Mouse (Mus musculus) CH12.LX (cell line): Measurements from ENCODE around the gene Uspl1. TPM values are rescaled to one million over a fixed set of nuclear protein-coding genes. Genes with fewer than 3 reads are reported as not detected.

Source experiments
- DNase-seq: peaks from one replicate; pipeline ENCODE4 v3.0.0-alpha.2; 2013; ENCODE audit errors: extremely low read depth
- H3K27ac ChIP-seq: 2 replicates; pipeline ENCODE4 v1.5.1; 2012; ENCODE audit warnings: low read depth, mild to moderate bottlenecking, control low read depth, moderate library complexity; ENCODE audit not compliant: insufficient read depth
- H3K27me3 ChIP-seq: replicated peaks from 2 replicates; pipeline ENCODE3; 2012; ENCODE audit warnings: inconsistent platforms
- H3K36me3 ChIP-seq, 2 experiments: replicated peaks in 1 of 2; 2 replicates each; pipeline versions ENCODE3 to v1.6.1; 2012; ENCODE audit warnings: inconsistent platforms in 1 of 2, low read length in 1 of 2, mild to moderate bottlenecking in 1 of 2, mixed read lengths in 1 of 2, moderate library complexity in 1 of 2; ENCODE audit not compliant: control insufficient read depth in 1 of 2, insufficient read depth in 1 of 2
- H3K4me1 ChIP-seq, 2 experiments: 2 replicates each; pipeline ENCODE4 v1.6.1; 2012; ENCODE audit warnings: inconsistent platforms in 1 of 2, moderate library complexity in 1 of 2; ENCODE audit not compliant: insufficient read depth in 2 of 2, control insufficient read depth in 1 of 2
- H3K4me2 ChIP-seq: 2 replicates; pipeline ENCODE4 v1.6.1; 2012; ENCODE audit warnings: low read depth, mild to moderate bottlenecking, control low read depth; ENCODE audit not compliant: poor library complexity, insufficient read depth, severe bottlenecking
- H3K4me3 ChIP-seq, 3 experiments: fragments of 150-350 bp in 1 of 3; sonication (generic) in 1 of 3; replicated peaks in 1 of 3; 2 replicates each; pipeline versions ENCODE3 to v1.5.1; 2011 to 2012; ENCODE audit warnings: low read depth in 2 of 3, low read length in 2 of 3, mild to moderate bottlenecking in 2 of 3, moderate library complexity in 2 of 3, control low read depth in 1 of 3, improper control_type of control experiment in 1 of 3, inconsistent platforms in 1 of 3, mixed read lengths in 1 of 3; ENCODE audit not compliant: poor library complexity in 1 of 3
- H3K79me2 ChIP-seq: replicated peaks from 2 replicates; pipeline ENCODE4 v1.6.1; 2012; ENCODE audit warnings: mild to moderate bottlenecking, moderate library complexity; ENCODE audit not compliant: control insufficient read depth, poor library complexity, insufficient read depth, severe bottlenecking; ENCODE audit errors: extremely low read depth
- H3K9ac ChIP-seq: 2 replicates; pipeline ENCODE4 v1.6.1; 2012; ENCODE audit warnings: low read depth, mild to moderate bottlenecking, control low read depth, moderate library complexity; ENCODE audit not compliant: insufficient read depth
- H3K9me3 ChIP-seq: replicated peaks from 2 replicates; pipeline ENCODE3; 2012; ENCODE audit warnings: low read length, inconsistent platforms, mixed read lengths
- BHLHE40 ChIP-seq: IDR thresholded peaks from 2 replicates; pipeline ENCODE4 v1.6.1; 2011; ENCODE audit warnings: mild to moderate bottlenecking, low read depth, low read length, improper control_type of control experiment
- CHD1 ChIP-seq: IDR thresholded peaks from 2 replicates; pipeline ENCODE4 v1.6.1; 2012; ENCODE audit warnings: low read depth, low read length, improper control_type of control experiment, inconsistent platforms
- E2F4 ChIP-seq: IDR thresholded peaks from 2 replicates; pipeline ENCODE4 v1.6.1; 2011; ENCODE audit warnings: low read depth, low read length, improper control_type of control experiment; ENCODE audit not compliant: insufficient replicate concordance
- ETS1 ChIP-seq: conservative IDR thresholded peaks from 2 replicates; pipeline ENCODE4 v1.6.1; 2012; ENCODE audit warnings: low read depth, mild to moderate bottlenecking, inconsistent platforms, low read length, improper control_type of control experiment, moderate library complexity
- JUND ChIP-seq: conservative IDR thresholded peaks from 2 replicates; pipeline ENCODE4 v1.6.1; 2011; ENCODE audit warnings: low read depth, low read length, improper control_type of control experiment
- KAT2A ChIP-seq: IDR thresholded peaks from 2 replicates; pipeline ENCODE4 v1.6.1; 2012; ENCODE audit warnings: low read length, improper control_type of control experiment, inconsistent platforms; ENCODE audit not compliant: insufficient replicate concordance
- MAX ChIP-seq: IDR thresholded peaks from 2 replicates; pipeline ENCODE4 v1.6.1; 2011; ENCODE audit warnings: low read length, improper control_type of control experiment
- MYC ChIP-seq: IDR thresholded peaks from 2 replicates; pipeline ENCODE4 v1.6.1; 2011; ENCODE audit warnings: low read depth, mild to moderate bottlenecking, improper control_type of control experiment, low read length
- POLR2A ChIP-seq: IDR thresholded peaks from 2 replicates; pipeline ENCODE4 v1.6.1; 2011; ENCODE audit warnings: low read depth, mild to moderate bottlenecking, improper control_type of control experiment, low read length
- POLR2AphosphoS2 ChIP-seq: IDR thresholded peaks from 2 replicates; pipeline ENCODE4 v1.6.1; 2011; ENCODE audit warnings: low read depth, low read length, improper control_type of control experiment
- RCOR1 ChIP-seq: conservative IDR thresholded peaks from 2 replicates; pipeline ENCODE4 v1.6.1; 2012; ENCODE audit warnings: low read depth, mild to moderate bottlenecking, inconsistent platforms, low read length, improper control_type of control experiment
- TBP ChIP-seq: conservative IDR thresholded peaks from 2 replicates; pipeline ENCODE4 v1.6.1; 2011; ENCODE audit warnings: low read depth, low read length, improper control_type of control experiment
- UBTF ChIP-seq: IDR thresholded peaks from 2 replicates; pipeline ENCODE4 v1.6.1; 2012; ENCODE audit warnings: low read depth, mild to moderate bottlenecking, inconsistent platforms, low read length, improper control_type of control experiment, moderate library complexity
- USF2 ChIP-seq: conservative IDR thresholded peaks from 2 replicates; pipeline ENCODE4 v1.6.1; 2011; ENCODE audit warnings: low read depth, low read length, improper control_type of control experiment
- ZMIZ1 ChIP-seq: IDR thresholded peaks from 2 replicates; pipeline ENCODE4 v1.6.1; 2012; ENCODE audit warnings: low read depth, mild to moderate bottlenecking, inconsistent platforms, low read length, improper control_type of control experiment
- dilution Hi-C: fragments of 300-500 bp; cut with MboI; formaldehyde crosslinking; loops from 2 replicates; pipeline ENCODE4 v1.14.3; 2020; ENCODE audit warnings: low sequenced_read_pairs; ENCODE audit not compliant: extremely low pct_unique_long_range_greater_than_20kb, extremely low pct_ligation_motif_present
- in situ Hi-C: fragments of 300-500 bp; cut with MboI; formaldehyde crosslinking; loops from 3 replicates; pipeline ENCODE4 v1.14.3; 2019; ENCODE audit warnings: low sequenced_read_pairs, low pct_ligation_motif_present, low pct_unique_long_range_greater_than_20kb, mixed read lengths
- polyA plus RNA-seq: library from polyadenylated mRNA; unstranded; fragments of >175 nt; gene quantifications from 2 replicates; pipeline ENCODE4 v1.2.1, GENCODE M21; 2012; ENCODE audit warnings: low read depth; ENCODE audit not compliant: insufficient read length
- total RNA-seq, 2 experiments: library from RNA; depleted of rRNA; stranded (reverse); fragments of 300-350 nt in 1 of 2; fragments of >200 nt in 1 of 2; gene quantifications; 2 replicates each; pipeline ENCODE4 v1.2.3; 2012 to 2014

Gene Uspl1
- total and polyA plus RNA-seq, 3 experiments, result 37.9 to 41.6 (median 40.2) TPM

- no peaks in the 10 kb centered on the region for H3K27me3 ChIP-seq
- in situ Hi-C loops, result no loop called here
- peaks cover 0 to 12% of the 10 kb centered on the region in 2 experiments; a peak in 2 of 4 replicates for H3K4me1 ChIP-seq
- no peaks in the 10 kb centered on the region for H3K36me3 ChIP-seq
- TF ChIP-seq POLR2A (no peak), MYC (no peak), USF2 (no peak), BHLHE40 (no peak), E2F4 (no peak), ZMIZ1 (no peak), JUND (no peak), UBTF (no peak), KAT2A (no peak), MAX (no peak), RCOR1 (no peak)
- TF ChIP-seq, all 38 proteins: peak for 0
- H3K4me2 ChIP-seq, result no peak overlapping the region
- no peak overlapping the region for H3K4me3 ChIP-seq
- no peak overlapping the region for H3K9ac ChIP-seq
- dilution Hi-C loops, result no loop called here
- no peak for DNase-seq
- H3K79me2 ChIP-seq, result no peaks in the 10 kb centered on the region
- H3K9me3 ChIP-seq, result no peaks in the 10 kb centered on the region
- H3K27ac ChIP-seq, result no peak overlapping the region
These were observed 40.3 kb upstream of the Uspl1 start for GRCm38 (mm10) chr5:149143766-149144375.

GRCm38 (mm10) chr5:149146691-149147090, 37.5 kb upstream of the Uspl1 start:
- H3K4me3 ChIP-seq, result no peak overlapping the region
- dilution Hi-C loops, result no loop called here
- in situ Hi-C loops, result no loop called here
- no peak for DNase-seq
- no peak overlapping the region for H3K27ac ChIP-seq
- no peaks in the 10 kb centered on the region for H3K36me3 ChIP-seq
- no peaks in the 10 kb centered on the region for H3K79me2 ChIP-seq
- peaks cover 0 to 8% of the 10 kb centered on the region in 2 experiments; a peak in 1 of 4 replicates for H3K4me1 ChIP-seq
- TF ChIP-seq CHD1 (no peak), ETS1 (no peak), POLR2AphosphoS2 (no peak), BHLHE40 (no peak), TBP (no peak)
- TF ChIP-seq, all 38 proteins: peak for 0
- H3K9me3 ChIP-seq, result peaks cover 3% of the 10 kb centered on the region
- no peak overlapping the region for H3K9ac ChIP-seq
- H3K27me3 ChIP-seq, result no peaks in the 10 kb centered on the region
- H3K4me2 ChIP-seq, result no peak overlapping the region
